Mouse (Mus musculus) spleen, adult 2 months (tissue): ENCODE measurements around the gene Stum.

Experiments used
- CTCF ChIP-seq: fragments of 200-500 bp; IDR thresholded peaks from 2 replicates; pipeline ENCODE4 v1.5.1; 2011; ENCODE audit warnings: mild to moderate bottlenecking, inconsistent platforms; ENCODE audit not compliant: insufficient read depth, insufficient read length, insufficient replicate concordance; ENCODE audit errors: extremely low read depth
- POLR2A ChIP-seq: fragments of 200-500 bp; IDR thresholded peaks from 2 replicates; pipeline ENCODE4 v1.6.1; 2011; ENCODE audit warnings: low read depth, low read length, inconsistent platforms

DNA sequence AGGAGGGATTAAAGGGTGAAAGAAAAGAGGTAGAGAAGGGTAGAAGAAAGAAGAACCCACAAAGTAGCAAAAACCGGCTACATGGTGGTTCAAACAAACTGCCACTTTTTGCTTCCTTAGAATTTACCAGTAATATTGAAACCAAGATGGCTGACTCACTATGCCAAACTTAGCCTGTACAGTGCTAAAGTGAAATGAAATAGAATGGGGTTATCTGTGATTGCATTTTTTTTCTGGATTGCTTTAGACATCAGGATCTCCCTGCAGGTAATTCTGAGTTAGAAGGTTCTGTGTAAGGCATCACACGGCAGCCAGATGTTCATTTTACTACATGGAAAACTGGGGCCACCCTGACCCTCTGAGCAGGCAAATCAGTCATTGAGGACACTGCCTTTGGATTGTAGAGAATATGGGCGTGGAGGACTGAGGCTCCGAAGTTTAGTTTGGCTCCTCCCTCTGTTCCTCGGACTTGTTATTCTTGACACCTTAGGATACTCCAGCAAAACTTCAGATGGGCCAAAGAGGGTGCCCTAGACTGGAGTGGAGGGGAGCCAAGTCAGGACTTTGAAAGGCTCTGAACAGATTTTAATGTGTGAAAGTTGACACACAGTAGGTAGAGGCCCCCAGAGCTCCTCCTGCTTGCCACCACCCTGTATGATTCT lies 91.0 kb downstream of the Stum start:
- TF ChIP-seq CTCF (no peak), POLR2A (no peak)
